Mouse (Mus musculus): Measurements from ENCODE around the gene Ostm1.

The Ostm1 gene

GRCm38 (mm10) chr10:42630596-42631355 lies 47.2 kb downstream of the Ostm1 start:
- DNase-seq: no peak

DNA sequence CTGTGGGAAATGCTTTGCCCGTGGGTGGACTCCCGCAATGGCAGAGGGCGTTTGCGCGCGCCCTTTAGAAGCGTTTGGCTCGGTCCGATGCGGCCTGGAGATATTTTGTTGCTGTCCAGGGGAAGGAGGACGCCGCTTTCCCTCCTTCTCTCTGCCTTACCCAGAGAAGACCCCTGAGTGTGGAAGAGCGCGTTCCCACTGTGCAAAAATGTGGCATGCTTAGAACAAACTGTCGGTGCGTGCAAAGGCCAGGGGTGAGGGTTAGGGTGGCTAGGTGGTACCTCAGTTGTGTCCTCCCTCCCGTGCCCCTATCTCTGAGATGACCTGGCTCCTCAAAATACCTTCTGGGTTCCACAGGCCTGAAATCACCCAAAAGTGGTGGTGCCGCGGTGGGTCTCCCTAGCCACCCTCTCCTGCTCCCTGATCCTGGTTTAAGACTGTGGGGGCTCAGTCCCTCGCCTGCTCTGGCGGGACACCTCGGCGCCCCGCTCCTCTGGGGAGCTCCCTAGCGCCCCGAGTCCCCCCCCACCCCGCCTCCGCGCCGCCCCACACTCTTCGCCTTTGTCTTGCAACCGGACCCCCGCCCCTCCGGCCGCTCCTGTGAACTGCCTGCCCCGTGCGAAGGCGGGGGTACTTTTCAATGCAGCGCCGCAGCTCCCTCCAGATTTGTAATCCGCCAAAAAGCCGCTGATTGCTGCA lies 48.3 kb downstream of the Ostm1 start:
- no peak for DNase-seq

DNA sequence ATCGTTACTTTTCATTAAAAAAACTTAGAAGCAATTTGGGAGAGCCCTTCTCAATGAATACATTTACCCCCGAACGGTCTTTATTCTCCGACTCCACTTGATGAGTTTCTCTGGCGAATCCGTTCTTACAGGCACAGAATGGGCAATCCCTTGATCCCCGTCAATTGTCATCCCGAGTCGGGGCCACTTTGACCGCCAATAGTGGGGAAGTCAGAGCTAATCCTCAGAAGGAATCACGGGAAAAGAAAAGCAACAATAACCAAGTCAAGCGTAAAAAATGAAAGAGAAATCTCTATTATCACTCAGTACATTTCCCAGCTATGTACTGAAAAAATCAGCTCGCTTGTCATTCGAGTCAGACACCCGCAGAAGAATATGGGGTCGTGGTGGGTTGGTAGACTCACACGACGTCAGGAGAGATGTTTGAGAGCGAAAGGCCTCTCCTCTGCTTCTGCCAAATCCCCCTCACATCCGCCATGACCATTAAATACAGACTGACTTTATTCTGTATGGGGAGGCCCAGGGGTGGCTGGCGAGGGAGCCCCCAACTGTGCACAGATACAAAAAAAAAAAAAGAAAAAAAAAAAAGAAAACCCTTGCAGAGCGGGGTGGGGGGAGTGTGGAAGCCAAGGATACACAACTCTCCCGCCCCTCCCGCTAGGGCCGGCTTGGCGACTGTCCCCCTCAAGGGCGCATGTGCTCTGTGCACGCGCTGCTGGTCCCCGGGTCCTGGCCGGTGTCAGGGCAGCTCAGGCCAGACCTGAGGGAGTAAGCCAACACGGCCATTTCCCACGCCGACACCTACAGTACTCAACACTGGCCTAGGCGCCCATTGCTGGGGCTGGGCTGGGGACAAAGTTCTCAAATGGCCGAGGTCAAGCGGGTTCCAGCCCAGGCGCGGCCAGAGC lies 49.1 kb downstream of the Ostm1 start:
- DNase-seq: peak in 1 of 2 experiments; percentile 3

DNA sequence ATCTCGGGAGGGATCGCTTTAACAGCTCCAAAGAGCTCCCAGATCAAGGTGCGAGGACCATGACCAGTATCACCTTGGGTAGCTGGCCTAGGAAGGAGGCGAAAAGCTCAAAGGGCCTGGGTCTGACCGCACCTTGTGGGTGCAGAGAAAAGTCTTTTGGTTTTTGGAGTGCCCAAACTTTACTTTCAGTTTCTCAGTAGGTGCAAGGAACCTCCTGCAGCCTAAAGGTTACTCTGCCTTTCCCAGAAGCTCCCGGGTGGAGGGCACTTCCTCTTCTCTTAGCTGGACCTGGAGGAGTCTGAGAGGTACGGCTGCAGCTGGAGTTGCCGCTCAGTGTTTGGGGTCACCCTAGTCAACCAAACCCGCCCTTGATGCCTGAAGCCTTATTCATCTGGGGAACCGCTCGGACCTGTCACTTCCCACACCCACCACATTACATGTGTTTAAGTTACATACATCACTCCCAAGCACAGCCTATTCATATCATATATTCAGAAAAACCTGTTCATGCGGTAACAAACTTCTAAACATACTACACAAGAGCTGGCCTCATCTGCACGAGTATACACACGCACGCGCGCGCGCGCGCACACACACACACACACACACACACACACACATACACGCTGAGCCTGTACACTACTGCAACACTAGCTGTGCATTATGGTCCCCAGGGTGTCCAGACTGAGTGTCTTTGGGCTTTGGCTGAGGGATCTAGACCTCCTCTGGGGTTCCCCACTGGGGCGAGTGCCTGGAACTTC lies 49.9 kb downstream of the Ostm1 start:
- DNase-seq: peak in 1 of 2 experiments; percentile 22

GRCm38 (mm10) chr10:42634122-42634720 lies 50.6 kb downstream of the Ostm1 start:
- DNase-seq: no peak

GRCm38 (mm10) chr10:42635046-42635445 lies 51.4 kb downstream of the Ostm1 start:
- DNase-seq: no peak

GRCm38 (mm10) chr10:42635566-42636359 lies 52.1 kb downstream of the Ostm1 start:
- DNase-seq: no peak

GRCm38 (mm10) chr10:42636360-42637182 lies 52.9 kb downstream of the Ostm1 start:
- DNase-seq: no peak

DNA sequence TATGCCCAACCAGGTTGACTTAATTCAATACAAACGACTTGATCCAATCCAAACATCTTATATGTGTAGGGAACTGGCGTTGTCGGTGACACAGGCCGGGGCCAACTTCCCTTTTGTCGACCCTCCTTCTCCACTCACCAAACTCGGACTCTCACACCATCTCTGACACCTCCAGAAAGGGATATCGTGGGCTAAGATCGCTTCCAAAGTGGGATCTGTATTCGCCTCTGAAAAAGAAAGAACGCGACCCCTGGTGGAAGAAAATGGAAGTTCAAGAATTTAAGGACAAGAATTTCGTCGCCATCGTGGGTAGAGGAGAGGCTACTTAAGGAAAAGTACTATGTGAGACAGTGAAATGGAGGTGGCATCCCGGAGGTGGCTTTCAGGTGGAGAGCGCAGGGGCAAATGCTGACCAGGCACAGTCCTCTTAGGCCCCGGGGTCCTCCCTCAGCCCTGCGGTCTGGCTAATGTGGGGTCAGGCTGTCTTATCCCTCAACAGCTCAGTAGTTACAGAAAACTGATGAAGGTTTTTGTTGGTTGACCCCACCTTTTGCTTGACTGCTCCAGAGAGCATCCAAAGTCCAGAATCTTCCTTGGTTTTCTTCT lies 53.7 kb downstream of the Ostm1 start:
- peak; percentile 28 to 49 for DNase-seq

- no peak for DNase-seq
Observed at GRCm38 (mm10) chr10:42639856-42640255, 56.2 kb downstream of the Ostm1 start.

GRCm38 (mm10) chr10:42643638-42644037 lies 60.0 kb downstream of the Ostm1 start:
- no peak for DNase-seq

DNA sequence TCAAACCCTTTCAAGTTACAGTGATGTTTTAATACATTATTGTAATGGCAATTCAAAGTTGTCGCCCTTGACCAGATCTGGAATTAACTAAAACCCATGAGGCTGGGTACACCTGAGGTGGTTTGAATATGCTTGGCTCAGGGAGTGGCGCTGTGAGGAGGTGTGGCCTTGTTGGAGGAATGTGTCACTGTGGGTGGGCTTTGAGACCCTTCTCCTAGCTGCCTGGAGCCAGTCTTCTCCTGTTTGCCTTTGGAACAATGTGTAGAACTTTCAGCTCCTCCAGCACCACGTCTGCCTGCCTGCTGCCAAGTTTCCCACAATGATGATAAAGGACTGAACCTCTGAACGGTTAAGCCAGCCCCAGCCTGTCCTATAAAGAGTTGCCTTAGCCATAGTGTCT lies 62.7 kb downstream of the Ostm1 start:
- DNase-seq: no peak

DNA sequence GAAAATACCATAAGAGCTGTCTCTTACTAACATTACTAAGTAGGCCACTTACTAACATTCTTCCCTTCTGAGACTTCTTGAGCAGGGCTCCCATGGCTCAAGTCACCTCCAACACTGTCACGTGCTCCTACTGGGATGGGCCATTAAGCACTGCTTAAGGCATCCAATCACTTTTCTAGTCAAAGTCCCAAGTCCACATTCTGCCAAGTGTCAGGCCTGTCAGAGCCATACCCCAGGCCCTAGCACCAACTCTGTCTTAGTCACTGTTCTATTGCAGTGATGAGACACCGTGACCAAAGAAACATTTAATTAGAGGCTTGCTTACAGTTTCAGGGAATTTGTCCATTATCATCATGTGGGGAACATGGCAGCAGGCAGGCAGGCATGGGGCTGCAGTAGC lies 78.3 kb downstream of the Ostm1 start:
- no peak for DNase-seq

DNA sequence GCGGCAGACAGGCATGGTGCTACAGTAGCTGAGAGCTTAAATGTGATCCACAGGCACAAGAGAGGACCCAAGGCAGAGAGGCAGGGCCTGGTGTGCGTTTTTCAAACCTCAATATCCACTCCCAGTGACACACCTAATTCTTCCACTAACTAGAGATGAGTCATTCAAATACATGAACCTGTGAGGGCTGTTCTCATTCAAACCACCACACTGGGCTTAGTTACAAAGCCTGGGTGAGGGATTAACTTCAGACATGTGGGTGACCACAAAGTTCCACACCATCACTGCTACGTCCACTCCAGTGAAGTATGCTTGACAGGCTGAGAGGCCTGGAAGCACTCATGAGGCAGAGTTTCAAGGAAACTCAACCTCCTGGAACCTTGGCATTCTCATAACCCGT lies 86.3 kb downstream of the Ostm1 start:
- DNase-seq: no peak

GRCm38 (mm10) chr10:42672798-42673197 lies 89.2 kb downstream of the Ostm1 start:
- no peak for DNase-seq

DNA sequence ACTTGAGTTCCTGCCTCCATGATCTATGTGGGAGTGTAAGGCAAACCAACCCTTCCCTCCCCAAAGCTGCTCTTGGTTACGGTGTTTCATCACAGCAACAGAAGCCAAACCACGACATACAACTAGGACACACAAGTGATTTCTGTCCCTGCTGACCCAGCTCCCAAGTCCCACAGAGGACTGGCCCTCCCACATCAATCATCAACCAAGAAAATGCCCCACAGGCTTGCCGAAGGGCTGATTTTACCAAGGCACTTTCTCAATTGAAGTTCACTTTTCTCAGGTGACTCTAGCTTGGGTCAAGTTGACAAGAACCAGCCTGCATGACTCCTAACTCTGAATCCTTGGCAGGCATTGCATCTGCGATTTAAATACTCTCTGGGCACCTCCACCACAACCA lies 91.9 kb downstream of the Ostm1 start:
- DNase-seq: peak; percentile 21 to 48

- DNase-seq: no peak
Observed at GRCm38 (mm10) chr10:42678331-42678730, 94.7 kb downstream of the Ostm1 start.

GRCm38 (mm10) chr10:42678755-42679364 lies 95.2 kb downstream of the Ostm1 start:
- DNase-seq: peak; percentile 87 to 92

GRCm38 (mm10) chr10:42679586-42679985 lies 96.0 kb downstream of the Ostm1 start:
- no peak for DNase-seq

Data from kidney, adult 8-10 months (tissue).